Mouse (Mus musculus): ENCODE measurements around the gene Kmo.

Kmo gene

DNA sequence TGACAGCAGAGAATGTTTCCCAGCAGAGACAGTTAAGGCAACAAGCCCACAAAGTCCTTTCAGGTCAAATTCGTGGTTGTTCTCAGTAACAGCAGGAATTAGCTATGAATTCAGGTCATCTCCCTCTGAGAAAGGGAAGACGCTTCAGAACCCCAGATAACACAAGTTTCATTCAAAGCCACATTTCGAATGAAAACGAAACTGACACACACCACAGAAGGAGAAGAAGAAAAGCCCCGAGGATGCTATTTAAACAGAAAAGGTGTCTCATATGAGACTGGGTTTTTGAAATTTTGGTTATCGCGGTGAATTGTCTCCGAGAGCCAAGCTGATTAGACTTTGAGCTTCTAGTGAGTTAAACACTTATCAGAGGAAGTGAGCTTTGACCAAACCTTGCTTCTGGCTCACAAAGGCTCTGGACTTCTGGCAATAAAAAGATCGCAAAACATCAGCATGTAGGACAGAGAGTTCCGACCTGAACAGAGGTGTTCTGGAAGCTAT lies 11.6 kb downstream of the Kmo start:
- DNase-seq (ENCODE audit: low read depth, low spot score): no peak

DNA sequence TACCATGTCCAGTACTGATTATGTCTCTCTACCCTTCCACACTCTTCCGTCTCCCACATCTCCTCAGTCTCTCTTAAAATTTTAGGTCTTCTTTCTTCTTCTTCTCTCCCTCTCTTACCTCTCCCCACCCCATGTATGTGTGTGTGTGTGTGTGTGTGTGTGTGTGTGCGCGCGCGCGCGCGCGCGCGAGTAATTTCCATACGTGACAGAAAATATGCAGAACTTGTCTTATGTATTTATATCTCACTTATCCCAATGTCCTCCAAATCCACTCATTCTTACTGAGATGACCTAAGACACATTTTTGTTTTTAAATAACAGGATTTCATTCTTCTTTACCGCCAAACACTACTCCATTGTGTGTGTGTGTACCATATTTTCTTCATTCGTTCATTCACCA lies 12.3 kb downstream of the Kmo start:
- DNase-seq (ENCODE audit: low read depth, low spot score): no peak

DNA sequence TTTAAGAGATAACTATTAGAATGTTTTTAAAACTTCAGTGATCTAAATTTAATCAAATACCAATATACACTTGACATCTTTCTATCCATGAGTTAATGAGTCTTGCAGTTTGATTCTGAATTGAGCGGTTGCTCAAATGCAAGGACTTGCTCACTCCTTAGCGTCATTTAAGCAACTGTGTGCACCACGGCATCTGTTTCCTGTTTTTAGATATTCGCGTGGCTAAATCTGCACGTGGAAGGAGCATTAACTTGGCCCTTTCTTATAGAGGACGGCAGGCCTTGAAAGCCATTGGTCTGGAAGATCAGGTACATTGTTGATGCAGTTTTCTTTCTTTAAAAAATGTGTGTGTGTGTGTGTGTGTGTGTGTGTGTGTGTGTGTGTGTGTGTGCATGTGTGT lies 17.5 kb downstream of the Kmo start:
- DNase-seq (ENCODE audit: low read depth, low spot score): no peak

DNA sequence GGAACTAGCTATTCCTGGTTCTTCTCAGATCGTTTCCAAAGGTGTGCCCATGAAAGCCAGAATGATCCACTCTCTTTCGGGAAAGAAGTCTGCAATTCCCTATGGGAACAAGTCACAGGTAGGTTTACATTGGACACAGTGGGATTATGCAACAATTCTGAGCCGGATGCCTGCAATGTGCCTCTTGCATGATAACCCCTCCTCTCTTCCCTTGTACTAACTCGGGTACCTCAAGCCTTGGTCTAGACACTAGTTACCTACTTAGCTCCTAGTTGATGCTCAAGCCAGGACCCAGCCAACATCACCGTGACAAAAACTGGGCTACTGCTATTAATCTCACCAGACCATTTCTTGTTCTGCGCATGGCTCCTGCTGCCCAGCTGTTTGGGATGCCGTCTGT lies 18.9 kb downstream of the Kmo start:
- no peak for DNase-seq (ENCODE audit: low read depth, low spot score)

DNA sequence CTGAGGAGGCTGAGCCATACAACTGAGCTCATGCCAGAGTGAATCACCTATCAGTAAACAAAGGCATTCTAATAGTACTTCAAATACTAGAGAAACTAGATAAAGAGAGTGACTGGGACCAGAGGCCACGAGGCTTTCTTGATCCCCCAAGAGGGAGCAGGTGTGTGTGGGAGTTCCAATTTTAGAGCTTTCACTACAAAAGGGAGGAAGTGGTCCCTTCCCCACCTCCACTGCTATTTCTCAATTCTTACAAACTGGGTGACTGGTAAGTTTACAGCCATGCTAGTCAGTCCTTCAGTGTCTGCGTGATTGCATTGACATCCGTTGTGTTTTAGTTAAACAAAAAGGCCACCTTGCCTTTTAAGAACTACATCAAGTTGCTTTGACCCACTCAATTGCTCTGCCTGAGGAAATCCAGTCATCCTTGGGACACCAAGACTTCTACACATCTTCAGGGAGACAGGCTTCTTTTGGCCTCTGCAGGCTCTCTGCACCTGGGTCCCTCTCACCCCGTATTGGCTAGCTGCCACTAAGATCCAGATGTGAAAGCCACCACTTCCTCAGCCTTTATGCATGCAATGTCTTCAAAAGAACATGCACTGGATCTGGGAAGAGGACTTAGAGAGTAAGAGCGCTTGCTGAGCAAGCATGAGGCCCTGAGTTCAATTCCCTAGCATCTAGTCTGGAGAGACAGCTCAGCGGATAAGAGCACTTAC lies 20.4 kb downstream of the Kmo start:
- no peak for DNase-seq (ENCODE audit: low read depth, low spot score)

DNA sequence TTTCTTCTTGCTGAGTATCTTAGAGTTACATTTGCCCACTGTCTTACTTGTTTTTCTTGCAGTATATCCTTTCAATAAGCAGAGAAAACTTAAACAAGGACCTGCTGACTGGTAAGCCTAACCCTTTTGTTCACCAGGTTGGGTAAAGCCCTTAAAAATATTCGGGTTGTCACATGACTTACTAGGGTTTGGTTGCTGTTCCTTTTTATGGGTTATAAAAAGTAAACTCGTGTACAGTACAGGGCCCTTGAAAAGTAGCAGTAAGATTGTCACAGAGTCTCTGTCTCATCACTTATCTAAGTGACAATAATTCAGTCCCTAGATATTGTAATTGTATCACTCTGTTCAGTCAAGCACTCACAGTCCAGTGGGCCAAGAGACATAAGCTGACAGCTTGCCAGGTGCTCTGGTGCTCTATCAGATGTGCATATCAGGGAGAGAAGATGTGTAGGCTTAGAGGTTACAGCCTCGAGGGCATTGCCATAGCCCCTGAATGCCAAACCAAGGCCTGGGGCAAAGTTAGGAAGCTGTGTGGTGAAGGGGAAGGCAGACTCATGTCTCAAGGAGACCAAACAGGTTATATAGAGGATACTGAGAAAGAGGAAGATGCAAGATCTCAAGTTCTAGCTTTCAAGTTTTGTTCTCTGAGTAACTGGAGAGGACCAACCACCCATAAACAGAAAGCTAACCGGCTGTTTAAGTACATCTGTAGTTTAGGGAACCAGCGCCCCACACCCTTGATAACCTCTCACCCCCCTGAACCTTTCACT lies 23.5 kb downstream of the Kmo start:
- no peak for DNase-seq (ENCODE audit: low read depth, low spot score)

DNA sequence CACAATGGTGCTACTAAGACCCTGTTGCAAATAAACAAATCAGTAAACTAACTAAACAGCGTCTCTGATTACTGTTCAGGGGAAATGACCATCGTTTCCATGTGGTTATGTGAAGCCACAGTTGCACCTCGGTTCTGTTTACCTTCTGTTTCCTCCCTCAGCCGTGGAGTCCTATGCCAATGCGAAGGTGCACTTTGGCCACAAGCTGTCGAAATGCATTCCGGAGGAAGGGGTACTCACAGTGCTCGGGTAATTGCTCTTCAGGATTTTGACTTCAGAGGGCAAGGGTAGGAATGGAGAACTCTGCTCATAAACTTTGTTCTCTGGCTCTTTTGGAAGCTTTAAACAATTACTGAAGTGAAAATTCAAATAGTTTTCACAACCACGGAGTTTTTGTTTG lies 26.8 kb downstream of the Kmo start:
- no peak for DNase-seq (ENCODE audit: low read depth, low spot score)

DNA sequence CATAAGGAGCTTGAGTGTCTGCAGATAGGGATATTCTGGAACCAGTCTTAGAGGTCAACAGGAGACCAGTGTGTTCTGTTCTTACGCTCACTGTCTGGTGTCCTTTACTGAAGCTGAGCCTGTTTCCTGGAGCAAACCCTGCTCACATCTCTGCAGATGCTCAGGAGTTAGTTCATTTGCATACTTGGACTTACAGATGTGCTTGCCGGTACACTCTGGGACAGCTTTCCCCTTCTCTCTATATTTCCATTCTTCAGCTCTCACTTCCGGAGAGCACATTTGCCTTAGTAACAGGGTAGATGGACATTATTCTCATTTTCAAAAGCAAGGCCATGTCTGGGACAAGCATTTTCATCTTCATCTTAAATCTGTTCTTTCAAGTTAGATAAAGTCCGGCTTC lies 28.4 kb downstream of the Kmo start:
- DNase-seq (ENCODE audit: low read depth, low spot score): no peak

DNA sequence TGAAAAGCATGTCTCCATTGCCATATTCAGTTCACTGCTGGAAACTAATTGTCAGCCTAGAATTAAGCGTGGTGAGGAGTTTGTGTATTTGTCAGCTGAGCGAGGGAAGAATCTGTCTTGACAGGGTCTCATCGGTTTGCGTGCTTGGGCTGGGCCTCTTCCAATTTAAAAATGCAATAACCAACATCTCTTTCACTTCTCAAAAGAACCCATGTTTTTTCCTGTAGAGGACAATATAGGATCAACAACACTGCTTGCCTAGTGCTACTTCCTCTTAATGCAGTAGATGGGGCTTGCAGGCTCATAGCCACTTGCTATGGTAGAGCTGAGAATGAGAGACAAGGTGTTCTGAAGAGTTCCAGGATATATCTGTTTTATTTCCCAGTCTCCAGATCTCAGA lies 39.7 kb downstream of the Kmo start:
- no peak for DNase-seq (ENCODE audit: low read depth, low spot score)

DNA sequence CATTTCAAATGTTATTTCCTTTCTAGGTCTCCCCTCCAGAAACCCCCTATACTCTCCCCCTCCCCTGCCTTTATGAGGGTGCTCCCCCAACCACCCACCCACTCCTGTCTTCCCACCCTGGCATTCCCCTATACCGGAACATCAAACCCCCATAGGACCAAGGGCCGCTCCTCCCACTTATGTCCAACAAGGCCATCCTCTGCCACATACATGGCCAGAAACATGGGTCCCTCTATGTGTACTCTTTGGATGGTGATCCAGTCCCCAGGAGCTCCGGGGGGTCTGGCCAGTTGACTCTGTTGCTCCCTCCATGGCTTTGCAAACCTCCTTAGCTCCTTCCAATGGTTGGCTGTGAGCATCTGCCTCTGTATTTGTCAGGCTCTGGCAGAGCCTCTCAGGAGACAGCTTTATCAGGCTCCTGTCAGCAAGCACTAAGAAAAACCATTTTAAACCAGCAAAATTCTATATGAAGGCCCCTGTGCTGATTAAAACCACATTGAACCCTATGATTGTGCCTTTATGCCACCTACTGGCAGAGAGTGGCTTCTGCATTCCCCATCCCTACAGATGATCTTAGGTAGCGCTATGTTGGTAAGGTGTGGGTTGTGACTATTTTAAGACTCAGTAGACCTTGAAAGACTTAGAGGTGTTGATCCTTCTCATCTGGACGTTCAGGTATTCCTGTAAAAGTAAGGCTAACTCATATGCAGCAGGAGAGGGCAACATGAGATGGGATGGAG lies 48.7 kb downstream of the Kmo start:
- no peak for DNase-seq (ENCODE audit: low read depth, low spot score)

DNA sequence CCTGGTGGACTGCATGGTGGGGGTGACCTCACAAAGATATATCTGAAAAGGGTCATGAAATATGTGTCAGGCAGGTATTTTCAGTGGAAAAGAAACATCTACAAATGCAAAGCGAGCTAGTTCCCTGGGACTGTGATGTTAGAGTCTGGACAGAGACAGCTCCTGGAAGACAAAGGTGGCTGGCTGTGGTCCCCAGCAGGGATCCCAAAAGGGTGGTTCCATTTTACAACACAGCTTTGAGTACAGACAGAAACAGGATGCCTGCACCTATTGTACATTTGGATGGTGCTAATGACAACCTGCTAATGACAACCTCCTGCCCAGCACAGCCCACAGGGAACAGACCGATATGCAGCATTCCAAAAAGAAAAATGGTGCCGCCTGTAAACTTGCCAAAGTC lies 49.3 kb downstream of the Kmo start:
- no peak for DNase-seq (ENCODE audit: low read depth, low spot score)

DNA sequence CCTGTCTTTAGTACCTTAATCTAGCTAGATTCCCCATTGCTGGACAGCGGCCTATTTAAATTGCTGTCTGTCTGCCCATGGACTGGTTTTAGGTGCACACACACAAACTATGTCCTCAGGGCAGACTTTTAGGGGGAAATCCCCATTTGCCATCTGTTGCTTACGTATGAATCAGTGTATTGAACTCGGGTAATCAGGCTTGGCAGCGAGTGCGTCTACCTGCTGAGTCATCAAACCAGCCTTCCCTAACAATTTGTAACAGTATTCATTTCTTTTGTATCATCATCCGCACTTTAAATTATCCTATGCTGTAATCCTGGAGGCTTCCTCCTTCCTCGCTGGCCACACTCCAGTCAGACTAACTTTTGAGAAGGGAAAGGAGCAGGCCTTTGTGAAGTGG lies 49.9 kb downstream of the Kmo start:
- no peak for DNase-seq (ENCODE audit: low read depth, low spot score)

DNA sequence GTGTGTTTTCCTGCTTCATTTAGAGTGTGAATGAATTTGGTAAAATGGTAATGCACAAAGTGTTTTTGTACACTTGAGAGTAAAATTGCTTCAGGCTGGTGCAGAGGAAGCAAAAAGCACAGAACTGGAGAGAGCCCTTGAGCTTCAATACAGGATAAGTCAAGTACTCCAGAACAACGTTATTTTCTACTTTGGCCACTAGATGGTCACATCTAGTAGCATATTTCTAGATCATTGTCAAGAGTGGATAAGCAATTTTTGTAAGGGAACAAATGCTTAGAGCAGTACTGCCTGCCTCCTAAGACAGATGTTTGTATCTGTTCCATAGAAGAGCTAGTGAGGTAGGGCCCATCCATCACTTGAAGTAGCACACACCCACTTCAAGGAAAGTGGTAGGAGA lies 51.4 kb downstream of the Kmo start:
- DNase-seq (ENCODE audit: low read depth, low spot score): no peak

DNA sequence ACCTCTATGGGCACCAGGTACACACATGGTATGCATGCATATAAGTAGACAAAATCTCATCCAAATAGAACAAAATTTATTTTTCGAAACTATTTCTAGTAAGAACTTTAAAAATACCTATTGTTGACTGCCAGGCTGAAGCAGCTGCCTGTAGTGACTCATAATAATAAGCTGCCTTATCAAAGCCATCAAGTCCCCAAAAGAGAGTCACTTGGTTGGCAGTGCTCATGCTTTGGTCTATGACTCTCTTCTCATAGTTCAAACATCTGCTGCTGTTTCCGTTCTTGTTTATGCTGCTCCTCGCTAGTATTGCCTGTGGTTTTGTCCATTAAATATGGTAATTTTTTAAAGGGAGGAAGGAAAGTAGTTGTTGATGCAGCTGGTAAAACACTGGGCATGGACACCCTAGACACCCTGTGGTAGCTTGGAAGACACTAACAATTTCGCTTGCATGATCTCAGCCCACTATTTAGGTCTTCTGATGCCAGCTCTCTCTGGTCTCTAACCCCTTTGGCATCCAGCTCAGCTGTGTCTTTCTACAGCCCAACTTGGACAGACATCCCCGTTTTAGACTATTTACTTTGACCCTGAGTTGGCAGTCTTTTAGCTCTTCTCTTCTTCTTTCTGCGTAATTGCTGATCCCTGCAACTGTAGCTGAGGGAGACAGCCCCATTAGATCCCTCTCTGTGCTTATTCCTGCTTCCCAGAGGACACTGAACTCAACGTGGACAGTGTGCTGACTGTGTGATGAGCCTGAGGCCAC lies 53.6 kb downstream of the Kmo start:
- no peak for DNase-seq (ENCODE audit: low read depth, low spot score)

DNA sequence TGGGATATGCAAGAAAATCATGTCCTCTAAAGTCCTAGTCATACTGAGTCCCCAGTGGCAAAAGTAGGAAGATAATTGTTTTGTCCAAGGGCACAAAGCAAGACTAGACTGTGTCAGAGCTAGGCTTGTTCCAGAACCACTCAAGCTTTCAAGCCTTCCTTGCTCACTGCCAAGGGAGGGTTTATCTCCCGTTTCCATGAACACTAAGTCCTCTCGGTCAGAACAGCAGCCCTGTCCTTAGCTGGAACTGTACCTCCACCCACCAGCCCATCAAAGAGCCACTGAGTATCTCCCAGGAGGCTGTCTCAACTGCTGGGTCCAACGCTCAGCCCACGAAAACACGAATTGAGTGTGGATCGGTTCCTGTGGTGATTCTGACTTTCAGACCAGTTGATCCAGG lies 54.9 kb downstream of the Kmo start:
- DNase-seq (ENCODE audit: low read depth, low spot score): no peak

DNA sequence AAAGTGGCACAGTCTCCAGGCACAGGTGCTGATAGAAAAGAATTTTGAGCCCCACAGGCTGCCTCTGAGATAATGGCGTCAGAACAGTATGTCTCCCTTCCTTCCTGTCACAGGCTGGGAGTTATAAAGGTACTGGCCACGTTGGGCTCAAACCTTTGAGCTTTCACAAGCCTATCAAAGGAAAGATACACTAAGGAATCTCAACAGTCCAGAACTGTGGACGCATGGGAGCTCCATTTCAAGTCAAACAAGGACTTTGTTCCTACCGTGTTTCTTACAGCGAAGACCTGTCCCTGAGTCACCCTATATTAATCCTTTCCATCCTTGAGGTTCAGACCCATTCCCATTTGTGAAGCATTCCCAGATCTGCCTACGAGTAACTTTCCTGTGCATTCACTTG lies 57.3 kb downstream of the Kmo start:
- DNase-seq (ENCODE audit: low read depth, low spot score): no peak

DNA sequence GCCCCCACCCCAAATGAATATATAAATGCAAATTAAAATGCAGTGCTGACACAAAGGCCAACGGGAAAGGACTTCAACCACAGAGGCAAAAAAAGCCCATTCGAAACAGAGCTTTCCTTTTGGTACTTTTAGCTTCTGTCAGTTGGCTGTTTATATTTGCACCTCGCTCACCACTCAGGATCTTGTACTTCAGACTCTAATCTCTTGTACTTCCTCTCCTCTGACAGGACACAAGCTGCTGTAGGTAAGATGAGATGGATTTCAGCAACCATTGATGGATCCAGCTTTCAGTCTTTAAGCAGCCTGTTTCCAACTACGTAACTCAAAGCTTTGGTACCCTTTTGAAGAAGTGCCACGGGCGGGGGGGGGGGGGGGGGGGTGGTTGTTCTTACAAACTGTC lies 60.8 kb downstream of the Kmo start:
- no peak for DNase-seq (ENCODE audit: low read depth, low spot score)

DNA sequence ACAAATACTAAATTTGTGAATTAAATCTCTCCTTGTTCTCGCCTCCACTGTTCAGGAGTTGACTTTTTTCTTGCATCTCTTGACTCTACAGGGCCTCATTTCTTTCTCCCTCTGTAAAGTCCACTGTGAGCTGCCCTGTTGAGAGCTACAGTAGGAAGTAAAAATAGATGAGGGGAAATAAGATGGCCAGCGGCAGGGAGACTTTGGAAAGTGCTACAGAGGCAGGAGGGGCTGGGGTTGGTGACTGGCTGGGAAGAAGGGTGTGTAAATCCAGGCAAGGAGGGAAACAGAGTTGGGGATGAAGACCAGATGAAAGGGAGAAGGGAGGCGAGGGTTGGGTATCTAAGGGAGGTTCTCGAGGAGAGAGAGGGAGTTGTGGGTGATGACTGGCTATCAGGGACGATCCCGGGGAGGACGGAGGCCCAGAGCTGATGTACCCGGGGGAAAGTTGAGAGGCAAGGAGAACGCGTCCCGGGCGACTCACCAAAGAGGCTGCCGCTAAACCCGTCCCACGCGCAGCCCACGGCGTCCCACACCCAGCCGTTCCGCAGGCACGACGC lies 71.6 kb downstream of the Kmo start:
- no peak for DNase-seq (ENCODE audit: low read depth, low spot score)

DNA sequence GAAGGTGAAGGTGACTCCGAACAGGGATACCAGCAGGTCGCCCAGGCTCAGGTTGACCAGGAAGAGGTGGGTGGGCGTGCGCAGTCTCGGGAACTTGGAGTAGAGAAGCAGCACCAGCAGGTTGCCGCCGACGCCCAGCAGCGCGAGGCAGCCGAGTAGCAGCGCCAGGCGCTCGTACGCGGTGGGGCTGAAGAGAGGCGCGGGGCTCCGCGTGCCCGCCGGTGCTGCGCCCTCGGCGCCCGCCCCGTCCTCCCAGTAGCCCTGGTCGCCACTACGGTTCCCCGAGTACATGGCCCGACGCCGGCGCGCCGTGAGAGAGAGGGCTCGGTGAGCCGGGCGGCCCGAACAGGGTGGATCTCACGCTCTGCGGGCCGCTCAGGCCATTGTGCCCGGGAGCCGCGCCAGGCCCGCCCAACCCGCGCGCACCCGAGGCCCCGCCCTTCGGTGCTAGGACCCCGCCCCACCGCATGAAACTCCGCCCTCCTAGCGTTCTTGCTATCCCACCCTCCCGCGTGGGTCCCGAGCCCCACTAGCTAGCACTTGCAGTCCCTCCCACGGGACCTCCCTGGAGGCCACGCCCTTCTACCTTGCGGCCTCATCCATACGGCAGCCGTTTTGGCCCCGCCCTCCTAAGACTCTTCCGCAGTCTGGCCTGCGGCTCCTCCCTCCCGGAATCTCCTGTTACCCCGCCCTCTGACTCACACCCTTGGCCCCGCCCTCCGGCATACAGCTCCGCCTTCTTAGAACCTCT lies 72.2 kb downstream of the Kmo start, which contains the start of the genes Opn3 and Chml:
TSS of gene Opn3 (minus strand) at position 531 of the 751 bp plus-strand sequence.
TSS of gene Chml (minus strand) at position 656 of the 751 bp plus-strand sequence.
- DNase-seq (ENCODE audit: low read depth, low spot score): peak; percentile 97

DNA sequence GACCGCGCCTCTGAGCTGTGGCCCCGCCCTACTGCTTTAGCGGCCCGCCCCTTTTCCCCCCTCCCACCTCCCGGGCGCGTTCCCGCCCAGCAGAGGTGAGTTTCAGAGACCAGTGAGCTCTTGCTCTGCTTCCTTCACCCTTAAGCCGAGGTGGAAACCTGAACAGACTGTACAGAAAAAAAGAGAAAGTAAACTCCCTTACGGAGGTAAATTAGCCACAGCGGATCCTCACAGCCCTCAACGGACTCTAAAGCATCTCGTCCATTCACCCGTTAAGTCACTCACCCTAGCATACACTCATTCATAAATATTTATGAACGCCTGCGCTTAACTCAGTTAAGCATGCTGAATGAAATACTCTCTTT lies 72.8 kb downstream of the Kmo start:
- DNase-seq (ENCODE audit: low read depth, low spot score): no peak
